Mouse (Mus musculus) induced T-regulatory cell, adult 2 months (primary cell): ENCODE data around the gene Eif3d.
"Not testable (repeated sequence)": the region's sequence is repeated elsewhere in the genome, so short reads cannot be mapped to it uniquely, and the experiment has no call there.

Experiments
- DNase-seq: peaks from one replicate; pipeline ENCODE4 v3.0.0-alpha.2; 2012; ENCODE audit warnings: low read depth

The Eif3d gene

GRCm38 (mm10) chr15:77970470-77971292 is at the start of gene Eif3d:
Eif3d (minus strand) TSS chr15:77970813.
- peak; percentile 97 for DNase-seq

GRCm38 (mm10) chr15:78014046-78014445 is 43.4 kb upstream of the Eif3d start:
- DNase-seq = no peak

- DNase-seq = not testable (repeated sequence)
Observed at GRCm38 (mm10) chr15:78008206-78008605, 37.6 kb upstream of the Eif3d start.

GRCm38 (mm10) chr15:78003929-78004328 is 33.3 kb upstream of the Eif3d start:
- no peak for DNase-seq

- DNase-seq = no peak
Observed at GRCm38 (mm10) chr15:78001400-78001799, 30.8 kb upstream of the Eif3d start.

GRCm38 (mm10) chr15:77988541-77988940 is 17.9 kb upstream of the Eif3d start:
- no peak for DNase-seq

GRCm38 (mm10) chr15:77983391-77983790 is 12.8 kb upstream of the Eif3d start:
- no peak for DNase-seq

GRCm38 (mm10) chr15:77982195-77982939 is 11.8 kb upstream of the Eif3d start:
- peak; percentile 77 for DNase-seq

- DNase-seq = no peak
Observed at GRCm38 (mm10) chr15:77981181-77981680, 10.6 kb upstream of the Eif3d start.

- no peak for DNase-seq
Observed at GRCm38 (mm10) chr15:77979427-77979865, 8.8 kb upstream of the Eif3d start.

GRCm38 (mm10) chr15:77977663-77978062 is 7.0 kb upstream of the Eif3d start:
- no peak for DNase-seq

GRCm38 (mm10) chr15:77974165-77974841 is 3.7 kb upstream of the Eif3d start:
- no peak for DNase-seq

- no peak for DNase-seq
Observed at GRCm38 (mm10) chr15:77969940-77970469, 608 bp downstream of the Eif3d start.

GRCm38 (mm10) chr15:77965117-77965528 is 5.5 kb downstream of the Eif3d start:
- no peak for DNase-seq

- DNase-seq = no peak
Observed at GRCm38 (mm10) chr15:77962447-77962846, 8.2 kb downstream of the Eif3d start.

- DNase-seq = no peak
Observed at GRCm38 (mm10) chr15:77960693-77961092, 9.9 kb downstream of the Eif3d start.

- no peak for DNase-seq
Observed at GRCm38 (mm10) chr15:77958071-77958470, 12.5 kb downstream of the Eif3d start.

- DNase-seq = no peak
Observed at GRCm38 (mm10) chr15:77957625-77958024, 13.0 kb downstream of the Eif3d start.

GRCm38 (mm10) chr15:77956404-77956901 is 14.2 kb downstream of the Eif3d start, which contains the start of gene Foxred2:
Foxred2 (minus strand) TSS chr15:77956722.
- DNase-seq = peak; percentile 92

- peak; percentile 42 for DNase-seq
Observed at GRCm38 (mm10) chr15:77955440-77956403, 14.9 kb downstream of the Eif3d start.

GRCm38 (mm10) chr15:77954362-77954761 is 16.3 kb downstream of the Eif3d start:
- no peak for DNase-seq
